Mouse (Mus musculus): ENCODE measurements around the gene Psmb5. TPM values are rescaled to one million over a fixed set of nuclear protein-coding genes. Genes with fewer than 3 reads are reported as not detected.

Psmb5 gene
- polyA plus RNA-seq (2014; fragmentation: Illumina TruSeq; extraction: RNeasy Lipid Tissue Mini Kit (QIAGEN cat#74804); ENCODE audit: low read depth, low replicate concordance), result 4.2 TPM

DNA sequence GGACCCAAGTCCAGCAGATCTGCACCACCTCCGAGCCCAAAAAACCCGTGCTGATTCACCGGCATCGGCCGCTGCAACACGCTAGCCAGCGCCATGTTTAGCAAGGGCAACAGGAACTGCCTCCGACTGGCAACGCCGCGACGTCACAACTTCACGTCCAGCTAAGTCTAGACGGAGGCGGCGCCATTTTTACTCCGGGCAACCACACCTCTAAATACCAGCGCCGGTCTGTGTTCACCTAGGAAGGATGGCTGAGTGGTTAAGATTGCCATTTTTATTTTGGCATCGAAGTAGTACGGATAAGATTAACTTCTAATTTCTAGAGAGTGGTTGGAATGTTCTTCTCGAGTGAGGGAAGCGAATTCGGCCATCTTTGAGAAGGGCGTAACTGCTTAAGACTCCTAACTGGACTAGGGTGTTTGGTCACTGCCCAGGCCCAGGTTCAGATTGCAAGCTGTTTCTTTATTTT is at the start of gene Psmb5:
Gene Psmb5 (minus strand): TSS at position 126 of the 469 bp plus-strand sequence.

DNA sequence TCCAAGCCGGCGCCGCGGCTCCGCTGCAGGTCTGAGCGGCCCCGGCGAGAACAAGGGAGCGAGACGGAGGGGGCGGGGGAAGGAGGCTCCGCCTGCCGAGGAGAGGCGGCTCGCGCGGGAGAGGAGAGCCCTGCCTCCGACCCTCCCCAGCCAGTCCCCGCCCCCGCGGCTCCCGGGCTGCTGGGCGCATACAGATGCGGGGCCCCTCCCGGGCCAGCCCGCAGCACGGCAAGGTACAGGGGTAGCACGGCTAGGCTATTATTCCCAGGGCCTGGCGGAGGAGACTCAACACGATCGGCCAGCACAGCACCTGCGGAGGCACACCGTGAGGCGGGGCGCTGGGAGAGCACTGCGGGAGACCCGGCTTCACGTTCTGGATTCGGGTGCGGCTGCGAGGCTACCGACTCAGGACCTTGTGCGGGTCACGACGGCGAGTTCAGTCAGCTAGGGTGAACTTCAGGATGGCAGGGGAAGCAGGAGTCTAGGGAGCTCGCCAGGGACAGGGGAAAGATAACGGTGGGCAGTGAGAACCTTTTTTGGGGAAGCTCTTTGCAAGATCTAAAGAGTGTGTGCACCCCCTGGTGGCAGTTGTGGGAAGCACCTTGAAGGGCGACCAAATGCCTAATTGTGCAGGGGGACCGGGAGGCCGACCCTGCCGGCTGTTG is 23.6 kb upstream of the Psmb5 start, which contains the start of gene Cdh24:
Gene Cdh24 (minus strand): TSS at position 60 of the 665 bp plus-strand sequence.

DNA sequence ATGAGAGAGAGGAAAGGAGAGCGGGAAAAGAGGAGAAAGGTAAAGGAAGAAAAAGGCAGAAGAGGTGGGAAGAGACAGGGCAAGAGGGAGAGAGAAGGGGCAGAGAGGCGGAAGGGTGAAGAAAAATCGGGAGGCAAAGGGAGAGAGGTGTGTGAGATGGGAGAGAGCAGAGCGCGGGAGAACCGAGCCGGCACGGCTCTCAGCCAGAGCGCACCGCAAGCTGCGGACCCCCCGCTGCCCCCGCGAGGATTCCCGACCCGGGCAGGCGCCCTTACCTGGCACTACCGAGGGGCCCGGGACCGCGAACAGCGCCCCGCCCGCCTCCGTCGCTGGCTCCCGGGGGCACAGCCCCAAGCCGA is 23.1 kb upstream of the Psmb5 start, which contains the start of gene Gm17606:
Gene Gm17606 (plus strand): TSS at position 7 of the 359 bp plus-strand sequence.

DNA sequence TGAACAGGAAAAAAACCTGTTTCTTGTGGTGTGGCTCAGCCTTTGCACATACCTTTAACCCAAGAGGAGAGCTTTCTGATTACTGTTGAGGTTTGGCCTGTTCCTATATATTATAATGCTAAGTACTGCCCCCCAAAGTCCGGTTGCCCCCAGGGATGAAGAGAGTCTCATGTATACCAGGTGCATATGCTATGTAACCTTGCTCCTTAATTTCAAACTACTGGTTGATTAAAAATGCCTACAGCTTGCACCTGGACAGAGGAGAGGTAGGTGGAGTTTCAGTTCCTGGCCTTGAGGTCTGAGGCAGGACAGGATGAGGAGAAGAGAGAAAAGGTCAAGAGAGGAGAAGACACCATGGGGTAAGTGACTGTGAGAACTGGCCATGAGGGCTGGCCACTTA is 3.3 kb upstream of the Psmb5 start, which contains the start of gene Psmb11:
Gene Psmb11 (plus strand): TSS at position 301 of the 400 bp plus-strand sequence.

DNA sequence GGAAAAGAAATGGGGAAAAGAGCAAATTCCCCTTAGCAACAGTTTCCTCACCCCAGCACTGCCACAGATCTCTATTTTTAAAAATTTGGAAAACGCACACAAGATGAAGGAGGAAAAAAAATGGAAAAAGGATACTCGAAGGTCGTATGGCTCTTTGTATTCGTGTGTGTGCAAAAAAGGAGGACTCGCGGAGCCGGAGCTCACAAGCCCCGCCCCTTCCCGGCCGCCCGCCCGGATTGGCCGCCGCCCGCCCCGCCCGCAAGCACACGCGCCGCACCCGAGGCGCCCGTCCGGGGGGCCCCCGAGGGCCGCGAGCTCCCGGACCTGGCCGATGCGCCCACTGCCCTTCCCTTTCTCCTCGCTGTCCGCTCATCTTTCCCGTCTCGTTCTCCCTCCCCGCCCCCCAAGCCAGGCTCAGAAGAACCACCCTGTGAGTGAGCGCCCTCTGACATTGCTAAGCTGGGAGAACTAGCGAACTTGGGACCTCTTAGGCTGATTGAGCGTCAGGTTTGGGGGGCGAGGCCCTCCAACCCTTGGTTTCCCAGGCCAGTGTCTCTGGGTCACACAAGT is 12.0 kb downstream of the Psmb5 start, which contains the start of gene 4931414P19Rik:
Gene 4931414P19Rik (minus strand): TSS at position 242 of the 570 bp plus-strand sequence.

GRCm38 (mm10) chr14:54577089-54577982 is 40.5 kb downstream of the Psmb5 start, which contains the start of gene Ajuba:
Gene Ajuba, minus strand, starts transcription at chr14:54577558.

Other genes with a start within 250 kb of the Psmb5 start
- 2.4 TPM for gene Slc7a7, start 200.2 kb downstream of the Psmb5 start, polyA plus RNA-seq (2014; fragmentation: Illumina TruSeq; extraction: RNeasy Lipid Tissue Mini Kit (QIAGEN cat#74804); ENCODE audit: low read depth, low replicate concordance)
- gene Mrpl52, start 191.1 kb downstream of the Psmb5 start, polyA plus RNA-seq (2014; fragmentation: Illumina TruSeq; extraction: RNeasy Lipid Tissue Mini Kit (QIAGEN cat#74804); ENCODE audit: low read depth, low replicate concordance), result 27.3 TPM
- 10.9 TPM for gene Mmp14, start 186.4 kb downstream of the Psmb5 start, polyA plus RNA-seq (2014; fragmentation: Illumina TruSeq; extraction: RNeasy Lipid Tissue Mini Kit (QIAGEN cat#74804); ENCODE audit: low read depth, low replicate concordance)
- 0.66 TPM for gene Lrp10, start 153.9 kb downstream of the Psmb5 start, polyA plus RNA-seq (2014; fragmentation: Illumina TruSeq; extraction: RNeasy Lipid Tissue Mini Kit (QIAGEN cat#74804); ENCODE audit: low read depth, low replicate concordance)
- 0.32 TPM for gene Rem2, start 141.9 kb downstream of the Psmb5 start, polyA plus RNA-seq (2014; fragmentation: Illumina TruSeq; extraction: RNeasy Lipid Tissue Mini Kit (QIAGEN cat#74804); ENCODE audit: low read depth, low replicate concordance)
- 40.1 TPM for gene Prmt5, start 100.5 kb downstream of the Psmb5 start, polyA plus RNA-seq (2014; fragmentation: Illumina TruSeq; extraction: RNeasy Lipid Tissue Mini Kit (QIAGEN cat#74804); ENCODE audit: low read depth, low replicate concordance)
- gene Haus4, start 63.4 kb downstream of the Psmb5 start, polyA plus RNA-seq (2014; fragmentation: Illumina TruSeq; extraction: RNeasy Lipid Tissue Mini Kit (QIAGEN cat#74804); ENCODE audit: low read depth, low replicate concordance), result 22.2 TPM
- gene Ajuba, start 40.5 kb downstream of the Psmb5 start, polyA plus RNA-seq (2014; fragmentation: Illumina TruSeq; extraction: RNeasy Lipid Tissue Mini Kit (QIAGEN cat#74804); ENCODE audit: low read depth, low replicate concordance), result 6.1 TPM
- gene 4931414P19Rik, start 12.0 kb downstream of the Psmb5 start, polyA plus RNA-seq (2014; fragmentation: Illumina TruSeq; extraction: RNeasy Lipid Tissue Mini Kit (QIAGEN cat#74804); ENCODE audit: low read depth, low replicate concordance), result 0.87 TPM
- gene Psmb11, start 3.4 kb upstream of the Psmb5 start, polyA plus RNA-seq (2014; fragmentation: Illumina TruSeq; extraction: RNeasy Lipid Tissue Mini Kit (QIAGEN cat#74804); ENCODE audit: low read depth, low replicate concordance), result not detected
- gene Gm17606, start 22.9 kb upstream of the Psmb5 start, polyA plus RNA-seq (2014; fragmentation: Illumina TruSeq; extraction: RNeasy Lipid Tissue Mini Kit (QIAGEN cat#74804); ENCODE audit: low read depth, low replicate concordance), result not detected
- 1.3 TPM for gene Cdh24, start 23.3 kb upstream of the Psmb5 start, polyA plus RNA-seq (2014; fragmentation: Illumina TruSeq; extraction: RNeasy Lipid Tissue Mini Kit (QIAGEN cat#74804); ENCODE audit: low read depth, low replicate concordance)
- gene 1700123O20Rik, start 68.2 kb upstream of the Psmb5 start, polyA plus RNA-seq (2014; fragmentation: Illumina TruSeq; extraction: RNeasy Lipid Tissue Mini Kit (QIAGEN cat#74804); ENCODE audit: low read depth, low replicate concordance), result 10.9 TPM
- 219 TPM for gene Acin1, start 68.9 kb upstream of the Psmb5 start, polyA plus RNA-seq (2014; fragmentation: Illumina TruSeq; extraction: RNeasy Lipid Tissue Mini Kit (QIAGEN cat#74804); ENCODE audit: low read depth, low replicate concordance)
- not detected for gene Gm29776, start 80.8 kb upstream of the Psmb5 start, polyA plus RNA-seq (2014; fragmentation: Illumina TruSeq; extraction: RNeasy Lipid Tissue Mini Kit (QIAGEN cat#74804); ENCODE audit: low read depth, low replicate concordance)
- gene Cebpe, start 94.2 kb upstream of the Psmb5 start, polyA plus RNA-seq (2014; fragmentation: Illumina TruSeq; extraction: RNeasy Lipid Tissue Mini Kit (QIAGEN cat#74804); ENCODE audit: low read depth, low replicate concordance), result not detected
- 8.5 TPM for gene Slc7a8, start 163.9 kb upstream of the Psmb5 start, polyA plus RNA-seq (2014; fragmentation: Illumina TruSeq; extraction: RNeasy Lipid Tissue Mini Kit (QIAGEN cat#74804); ENCODE audit: low read depth, low replicate concordance)
- 12.4 TPM for gene Rnf212b, start 196.1 kb upstream of the Psmb5 start, polyA plus RNA-seq (2014; fragmentation: Illumina TruSeq; extraction: RNeasy Lipid Tissue Mini Kit (QIAGEN cat#74804); ENCODE audit: low read depth, low replicate concordance)